In genomic region chr11:119024260-119024659, GRCm38 (mm10) we compare ENCODE assay signal across 8 mouse cellular contexts. TPM values are rescaled to one million over a fixed set of nuclear protein-coding genes. Genes with fewer than 3 reads are reported as not detected.
A peak's percentile ranks its signal among the peaks of the same experiment; 100 is the strongest.
DNase-seq lines count a peak whose midpoint lies in the region; ATAC-seq and TF ChIP-seq lines count a peak whose summit lies in the region.
"Had no signal": no experiment of that assay in that cellular context is flagged by ENCODE, and none has a peak within 500 bp of the region (broad histone marks: within the 10 kb centered on the region; RNA-seq: fewer than 3 reads in every experiment).

No protein-coding gene starts in this region.

- no peaks in the 10 kb centered on the region for H3K27me3 ChIP-seq in neural tube, embryonic 11.5 days (ENCODE audit: control insufficient read depth, insufficient read depth, low read length)
- peaks cover 6% of the 10 kb centered on the region; the same call in 1 of the 2 replicates for H3K27me3 ChIP-seq in forebrain, embryonic 16.5 days (replicated peaks; ENCODE audit: control insufficient read depth, insufficient read depth, low read length)
- H3K27me3 ChIP-seq in liver, embryonic 12.5 days (replicated peaks) = peaks cover 72% of the 10 kb centered on the region

- peak overlapping the region; percentile 97 for H3K4me2 ChIP-seq in neural tube, embryonic 11.5 days (ENCODE audit: low read depth)
- H3K4me2 ChIP-seq in forebrain, embryonic 16.5 days (ENCODE audit: low read length) = peak overlapping the region; percentile 78
- H3K4me2 ChIP-seq in liver, embryonic 12.5 days = peak overlapping the region; percentile 84

- no peak overlapping the region for H3K27ac ChIP-seq in neural tube, embryonic 11.5 days (ENCODE audit: low read depth, low read length)
- H3K27ac ChIP-seq in forebrain, embryonic 16.5 days (ENCODE audit: low read length) = peak overlapping the region; percentile 68; the same call in 1 of the 2 replicates
- H3K27ac ChIP-seq in liver, embryonic 12.5 days = no peak overlapping the region
- no peak overlapping the region for H3K27ac ChIP-seq in left cerebral cortex, adult 2 months
- H3K27ac ChIP-seq: macrophage had no signal

- ATAC-seq in neural tube, embryonic 11.5 days (ENCODE audit: insufficient read depth, low FRiP score, low TSS enrichment) = no peak
- ATAC-seq in forebrain, embryonic 16.5 days = no peak
- no peak for ATAC-seq in liver, embryonic 12.5 days

- H3K9ac ChIP-seq in neural tube, embryonic 11.5 days (ENCODE audit: low read length) = peak overlapping the region; percentile 97
- peak overlapping the region; percentile 92 for H3K9ac ChIP-seq in forebrain, embryonic 16.5 days (replicated peaks; ENCODE audit: low read depth, low read length)
- H3K9ac ChIP-seq in liver, embryonic 12.5 days = 0 out of 2 replicates have a peak overlapping the region, but pooled peaks have one; percentile 67

- H3K9me3 ChIP-seq in neural tube, embryonic 11.5 days (ENCODE audit: control insufficient read depth, low read length) = no peaks in the 10 kb centered on the region
- H3K9me3 ChIP-seq in forebrain, embryonic 16.5 days (ENCODE audit: control insufficient read depth, low read length) = no peaks in the 10 kb centered on the region
- H3K9me3 ChIP-seq in liver, embryonic 12.5 days (replicated peaks) = no peaks in the 10 kb centered on the region

- no peak for TF ChIP-seq CTCF in left cerebral cortex, adult 2 months (IDR thresholded peaks at IDR 0.05)

- no peak for DNase-seq in neural tube, embryonic 11.5 days (ENCODE audit: low spot score)
- DNase-seq in neural tube, embryonic 10.5 days (ENCODE audit: extremely low spot score, low spot score) = no peak
- no peak for DNase-seq in urinary bladder, postnatal 10 days (ENCODE audit: low spot score)
- no peak for DNase-seq in cerebellum, adult 9-11 months
- DNase-seq in left cerebral cortex, adult 2 months (ENCODE audit: extremely low spot score in 1 of 2, low spot score in 2 of 2) = no peak

- intact Hi-C loops in left cerebral cortex, adult 2 months (cut with DNase I) = no loop called here

- H3K4me1 ChIP-seq in neural tube, embryonic 11.5 days (ENCODE audit: control insufficient read depth, insufficient read depth, low read length) = peaks cover 26% of the 10 kb centered on the region
- peaks cover 42% of the 10 kb centered on the region for H3K4me1 ChIP-seq in forebrain, embryonic 16.5 days (replicated peaks; ENCODE audit: control insufficient read depth, insufficient read depth, low read length)
- H3K4me1 ChIP-seq in liver, embryonic 12.5 days = peaks cover 20% of the 10 kb centered on the region

- 14% methylated on average over 7 of the region's 7 CpGs for WGBS in neural tube, embryonic 11.5 days
- WGBS in forebrain, embryonic 16.5 days = 9% methylated on average over 7 of the region's 7 CpGs
- whole genome bisulfite sequencing in liver, embryonic 12.5 days (ENCODE audit: insufficient replicate concordance) = 19% methylated on average over 7 of the region's 7 CpGs

- H3K4me3 ChIP-seq in neural tube, embryonic 11.5 days (ENCODE audit: low read depth, low read length) = peak overlapping the region; percentile 96
- H3K4me3 ChIP-seq in forebrain, embryonic 16.5 days (replicated peaks; ENCODE audit: low read length) = peak overlapping the region; percentile 54
- peak overlapping the region; percentile 68 for H3K4me3 ChIP-seq in liver, embryonic 12.5 days
- H3K4me3 ChIP-seq in left cerebral cortex, adult 2 months = no peak overlapping the region

- H3K36me3 ChIP-seq in neural tube, embryonic 11.5 days (ENCODE audit: control insufficient read depth, insufficient read depth, low read length) = peaks cover 25% of the 10 kb centered on the region
- H3K36me3 ChIP-seq in forebrain, embryonic 16.5 days (ENCODE audit: control insufficient read depth, insufficient read depth) = peaks cover 27% of the 10 kb centered on the region
- peaks cover 28% of the 10 kb centered on the region for H3K36me3 ChIP-seq in liver, embryonic 12.5 days

RNA-seq across cellular contexts. Expression of gene Cbx2, which starts 1.5 kb away (rescaled TPM):
- polyA plus RNA-seq in neural tube, embryonic 11.5 days (2014; fragmentation: Nextera tagmentation; extraction: Ambion mirVana) = 61.5 and 65.0 TPM in 2 replicates
- polyA plus RNA-seq in forebrain, embryonic 16.5 days (2015; fragmentation: Nextera tagmentation; extraction: Ambion mirVana) = 24.9 and 26.7 TPM in 2 replicates
- polyA plus RNA-seq in liver, embryonic 12.5 days (2016; fragmentation: Nextera tagmentation; extraction: Ambion mirVana) = 8.6 TPM in 2 replicates
- 1 to 10 TPM; 3.2 to 3.4 TPM for total RNA-seq in left cerebral cortex, adult 2 months (2021)

RNA-seq across cellular contexts. Expression of gene Cbx8, which starts 16.5 kb away (rescaled TPM):
- 6.8 and 7.0 TPM in 2 replicates for polyA plus RNA-seq in neural tube, embryonic 11.5 days (2014; fragmentation: Nextera tagmentation; extraction: Ambion mirVana)
- 12.3 and 13.4 TPM in 2 replicates for polyA plus RNA-seq in forebrain, embryonic 16.5 days (2015; fragmentation: Nextera tagmentation; extraction: Ambion mirVana)
- 2.5 and 3.3 TPM in 2 replicates for polyA plus RNA-seq in liver, embryonic 12.5 days (2016; fragmentation: Nextera tagmentation; extraction: Ambion mirVana)
- total RNA-seq in left cerebral cortex, adult 2 months (2021) = 10 to 100 TPM; 11.1 to 11.2 TPM

RNA-seq across cellular contexts. Expression of gene Enpp7, which starts 36.3 kb away (rescaled TPM):
- polyA plus RNA-seq in neural tube, embryonic 11.5 days (2014; fragmentation: Nextera tagmentation; extraction: Ambion mirVana) = not detected in 2 replicates
- not detected in 2 replicates for polyA plus RNA-seq in forebrain, embryonic 16.5 days (2015; fragmentation: Nextera tagmentation; extraction: Ambion mirVana)
- not detected in 2 replicates for polyA plus RNA-seq in liver, embryonic 12.5 days (2016; fragmentation: Nextera tagmentation; extraction: Ambion mirVana)
- not detected for total RNA-seq in left cerebral cortex, adult 2 months (2021)
- polyA plus RNA-seq: macrophage had no signal
